Mouse (Mus musculus) brain, adult 2 months (tissue): ENCODE data around the gene Gm17651.

Experiments
- DNase-seq: peaks from one replicate; pipeline ENCODE4 v3.0.0; 2011; ENCODE audit warnings: low read depth, low spot score

Gene Gm17651

DNA sequence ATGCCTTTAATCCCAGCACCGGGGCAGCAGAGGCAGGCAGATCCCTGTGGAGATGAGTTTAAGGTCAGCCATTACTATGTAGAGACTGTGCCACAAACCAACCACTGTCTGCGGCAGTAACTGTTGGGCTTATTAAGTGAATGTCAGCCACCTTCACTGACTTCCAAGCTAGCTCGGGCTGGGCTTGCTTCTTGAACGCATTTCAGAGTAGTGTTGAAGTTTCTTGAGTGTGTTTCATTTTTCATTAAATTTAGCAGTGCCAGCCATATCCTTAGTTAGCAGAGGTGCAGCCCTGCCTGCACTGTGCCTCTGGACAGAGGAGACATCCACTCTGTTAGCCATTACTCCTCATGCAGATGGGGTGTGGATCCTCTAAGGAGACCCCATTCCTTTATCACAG lies 43.7 kb downstream of the Gm17651 start:
- DNase-seq = no peak

- no peak for DNase-seq
Measured at GRCm38 (mm10) chr3:97629941-97630340, 44.6 kb downstream of the Gm17651 start.

- DNase-seq = no peak
Measured at GRCm38 (mm10) chr3:97628391-97629001, 46.0 kb downstream of the Gm17651 start, which contains the start of gene Fmo5. Gene Fmo5 (plus strand): TSS chr3:97628804.

DNA sequence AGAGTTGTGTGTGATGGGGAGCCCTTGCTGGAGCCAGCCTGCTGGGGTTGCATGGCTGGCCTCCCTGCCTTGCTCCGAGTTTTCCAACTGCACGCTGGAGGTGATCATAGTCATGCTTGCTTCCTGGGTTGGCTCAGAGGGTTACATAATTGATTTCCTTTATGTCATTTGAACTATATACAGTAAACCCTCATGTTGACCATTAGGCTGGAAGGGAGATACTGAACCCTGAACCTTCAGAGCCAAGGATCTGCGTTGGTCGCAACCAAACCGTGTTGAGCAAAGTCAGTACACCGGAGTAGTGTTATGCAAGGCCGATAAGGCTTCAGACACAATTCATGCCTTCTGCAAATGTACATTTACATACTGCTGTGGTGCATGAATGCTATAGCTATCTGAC lies 46.6 kb downstream of the Gm17651 start:
- no peak for DNase-seq

DNA sequence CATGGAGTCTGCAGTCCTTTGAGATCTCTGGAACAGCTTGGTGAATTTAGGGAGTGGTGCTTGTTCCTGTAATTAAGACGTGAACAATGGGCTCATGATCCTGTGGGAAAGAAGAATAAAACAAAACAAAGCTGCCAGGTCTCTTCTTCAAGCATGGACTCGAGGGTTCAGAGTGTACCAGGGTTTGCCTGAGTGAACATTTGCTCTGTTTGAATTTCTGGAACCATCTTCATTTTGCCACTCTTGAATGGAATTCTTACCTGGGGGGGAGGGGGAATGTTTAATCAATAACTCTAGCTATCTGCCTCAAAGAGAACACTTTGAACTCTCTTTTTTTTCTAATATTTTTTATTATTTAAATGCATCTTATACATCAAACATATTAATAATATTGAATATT lies 49.9 kb downstream of the Gm17651 start:
- DNase-seq = no peak
